Mouse (Mus musculus): ENCODE measurements around the gene Stpg4.

DNA sequence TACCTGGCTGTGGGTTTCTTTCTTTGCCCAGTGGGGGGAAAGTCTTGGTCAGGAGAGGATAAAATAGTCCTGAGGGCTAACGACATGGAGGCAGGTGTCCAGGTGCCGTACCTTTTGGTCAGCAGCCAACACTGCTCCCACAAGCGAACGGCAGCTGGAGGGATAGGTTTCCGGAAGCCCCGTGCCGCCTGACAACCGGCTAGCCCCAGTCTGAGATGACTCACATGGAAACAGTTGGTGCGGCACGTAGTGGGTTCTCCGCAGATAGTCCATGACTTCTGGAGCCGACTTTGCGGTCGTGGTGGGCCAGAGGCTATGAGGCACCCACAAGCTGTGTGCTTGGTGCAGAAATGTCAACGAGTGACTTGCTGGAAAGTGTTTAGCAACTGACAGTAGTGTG, 63.4 kb downstream of the Stpg4 start:
- TF ChIP-seq CTCF (IDR thresholded peaks at IDR 0.05; ENCODE audit: borderline replicate concordance, insufficient read depth, low read length): no peak
- TF ChIP-seq POLR2A (IDR thresholded peaks at IDR 0.05; ENCODE audit: low read depth, low read length): no peak
